Mouse (Mus musculus) cerebellum, postnatal 4 days (tissue): ENCODE data around the gene Scamp1.

Experiments used
- DNase-seq, 2 experiments: peaks; one replicate each; pipeline ENCODE4 v3.0.0; 2022; ENCODE audit warnings: low spot score in 2 of 2, mixed read lengths in 1 of 2

Gene Scamp1

DNA sequence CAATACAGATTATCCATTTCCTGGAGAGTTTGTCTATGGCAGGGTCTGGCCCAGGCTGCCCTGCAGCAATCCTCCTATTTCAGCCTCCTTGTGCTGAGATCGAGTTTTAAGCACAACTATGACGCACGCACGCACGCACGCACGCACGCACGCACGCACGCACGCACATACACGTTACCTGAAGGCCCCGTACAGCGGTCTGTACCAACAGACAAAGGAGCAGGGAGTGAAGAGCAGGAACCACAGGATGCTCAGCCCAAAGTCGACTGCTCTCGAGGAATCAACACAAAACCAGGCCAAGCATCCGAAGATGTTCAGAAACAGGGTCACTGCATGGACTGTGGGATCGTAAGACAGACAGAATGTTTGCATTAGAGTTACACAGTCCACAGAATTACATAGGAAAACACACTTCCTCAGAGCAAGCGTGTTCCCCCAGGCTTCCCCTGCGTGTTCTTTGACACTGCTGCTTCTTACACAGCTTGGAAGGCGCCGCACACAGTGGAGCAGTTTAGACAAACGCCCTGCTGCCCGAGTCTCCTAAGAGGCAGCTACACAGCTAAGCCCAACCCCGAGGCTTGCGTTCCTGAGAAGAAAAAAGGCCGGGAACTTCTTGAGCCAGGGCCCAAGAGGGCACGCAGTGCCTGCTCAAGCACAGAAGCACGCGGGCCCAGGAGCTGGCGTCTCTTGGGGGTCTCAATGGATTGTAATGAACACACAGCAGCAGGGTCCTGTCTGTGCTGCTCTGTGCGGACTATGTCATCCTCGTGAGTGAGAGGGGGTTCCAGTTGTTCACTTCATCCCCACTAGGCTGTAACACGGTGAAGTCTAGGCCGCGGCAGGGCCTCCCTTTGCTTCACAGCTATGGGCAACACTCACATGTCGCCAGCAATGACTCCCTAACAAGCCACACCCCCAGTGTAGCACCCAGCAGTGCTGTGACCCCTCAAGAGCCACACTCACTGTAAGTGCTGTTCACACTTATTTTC is 60.6 kb downstream of the Scamp1 start:
- DNase-seq, result no peak

- DNase-seq, result no peak
Measured at GRCm38 (mm10) chr13:94223609-94224008, 62.0 kb downstream of the Scamp1 start.

GRCm38 (mm10) chr13:94212716-94213115 is 72.9 kb downstream of the Scamp1 start:
- no peak for DNase-seq

GRCm38 (mm10) chr13:94212179-94212578 is 73.5 kb downstream of the Scamp1 start:
- no peak for DNase-seq

- DNase-seq, result no peak
Measured at GRCm38 (mm10) chr13:94211236-94212119, 74.2 kb downstream of the Scamp1 start.

GRCm38 (mm10) chr13:94208892-94209291 is 76.8 kb downstream of the Scamp1 start:
- no peak for DNase-seq

DNA sequence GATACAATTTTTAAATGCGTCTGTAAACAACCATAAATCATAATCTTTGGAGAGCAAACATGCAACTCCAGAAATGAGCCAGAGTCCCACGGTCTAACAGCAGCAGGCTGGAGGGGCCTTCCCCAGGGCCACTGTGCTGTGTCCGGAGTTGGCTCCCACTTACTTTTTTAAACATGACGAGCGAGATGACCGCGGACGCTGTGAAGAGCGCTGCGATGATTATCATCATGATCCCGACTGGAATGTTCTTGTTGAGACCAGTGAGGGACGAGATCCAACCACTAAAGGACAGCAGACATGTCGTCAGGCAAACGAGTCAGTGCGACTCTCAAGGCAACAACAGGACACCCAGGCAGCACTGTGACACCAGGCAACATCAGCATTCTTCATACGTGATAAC is 77.7 kb downstream of the Scamp1 start:
- DNase-seq, result no peak

DNA sequence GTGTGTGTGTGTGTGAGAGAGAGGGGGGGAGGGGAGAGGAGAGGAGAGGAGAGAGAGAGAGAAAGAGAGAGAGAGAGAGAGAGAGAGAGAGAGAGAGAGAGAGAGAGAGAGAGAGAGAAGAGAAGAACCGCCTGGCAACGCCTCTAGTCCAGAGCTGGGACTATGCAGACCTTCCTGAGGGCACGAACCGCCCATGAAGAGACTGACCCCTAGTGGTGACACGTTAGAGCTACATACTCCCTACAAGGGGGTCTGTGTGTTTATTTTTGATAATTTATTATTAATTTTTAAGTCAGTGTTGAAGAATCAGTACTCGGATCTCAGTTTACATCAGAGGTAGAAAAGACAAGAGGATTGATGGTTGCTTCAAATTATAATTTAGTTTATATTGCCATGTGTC is 80.4 kb downstream of the Scamp1 start:
- peak in 1 of 2 experiments; percentile 44 for DNase-seq

- no peak for DNase-seq
Measured at GRCm38 (mm10) chr13:94199829-94200228, 85.8 kb downstream of the Scamp1 start.

- no peak for DNase-seq
Measured at GRCm38 (mm10) chr13:94198616-94199015, 87.0 kb downstream of the Scamp1 start.

GRCm38 (mm10) chr13:94193227-94193626 is 92.4 kb downstream of the Scamp1 start:
- no peak for DNase-seq

- no peak for DNase-seq
Measured at GRCm38 (mm10) chr13:94190386-94190785, 95.3 kb downstream of the Scamp1 start.

DNA sequence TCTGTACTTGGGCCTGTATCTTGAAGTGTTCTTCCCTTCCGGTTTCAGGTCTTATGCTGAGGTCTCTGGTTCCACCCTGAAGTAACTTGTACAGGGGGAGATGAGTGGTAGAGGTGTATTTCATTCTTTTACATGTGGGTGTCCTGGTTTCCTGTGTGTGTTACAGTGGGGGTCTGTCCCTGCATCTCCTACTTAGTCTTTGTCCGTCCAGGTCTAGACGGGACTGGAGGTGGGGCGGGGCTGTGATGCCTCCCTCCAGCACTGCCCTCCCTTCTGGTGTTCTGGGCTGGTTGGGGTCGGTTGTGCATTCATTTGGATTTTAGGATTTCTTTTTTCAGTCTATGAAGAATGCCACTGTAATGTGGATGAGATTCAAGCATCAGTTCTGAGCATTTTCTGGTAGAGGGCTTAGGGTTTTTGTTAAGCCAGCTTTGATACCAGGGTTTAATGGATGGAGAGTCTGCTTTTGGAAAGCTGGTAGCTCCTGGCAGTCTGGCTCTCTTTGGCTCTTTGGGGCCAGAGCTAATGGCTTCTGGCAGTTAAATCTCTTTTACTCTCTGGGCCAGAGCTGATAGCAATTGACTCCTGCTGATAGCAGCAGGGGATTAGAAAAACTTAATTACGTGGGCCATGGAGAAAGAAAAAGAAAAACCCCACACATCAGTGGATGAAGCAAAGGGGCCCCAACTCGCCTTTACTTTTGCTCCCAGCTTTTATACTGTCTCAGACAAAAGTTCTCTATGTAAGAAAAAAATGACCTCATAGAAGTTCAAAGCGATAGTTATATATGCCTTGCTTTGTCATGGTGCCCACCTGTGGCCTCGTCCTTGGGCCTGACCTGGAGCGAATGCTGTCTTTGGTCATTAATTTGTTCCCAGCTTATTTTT is 97.2 kb downstream of the Scamp1 start:
- no peak for DNase-seq

DNA sequence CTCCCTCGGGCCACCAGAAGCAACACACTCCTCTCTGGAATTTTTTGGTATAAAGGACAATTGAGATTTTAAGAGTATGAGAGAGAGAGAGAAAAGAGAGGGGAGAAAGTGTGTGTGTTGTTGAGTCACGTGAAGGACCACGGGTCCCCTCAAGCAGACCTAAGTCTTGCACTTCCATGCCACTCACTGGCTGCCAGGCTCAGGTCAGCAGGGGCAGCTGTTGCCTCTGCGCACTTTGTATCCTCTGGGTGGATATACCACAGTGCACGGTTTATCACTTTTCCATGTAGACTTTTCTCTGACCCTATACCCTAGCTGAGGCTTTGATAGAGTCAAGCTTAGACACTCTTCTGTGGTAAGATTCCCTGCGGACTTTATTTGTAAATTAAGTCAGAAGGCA is 100.0 kb downstream of the Scamp1 start:
- DNase-seq, result no peak

DNA sequence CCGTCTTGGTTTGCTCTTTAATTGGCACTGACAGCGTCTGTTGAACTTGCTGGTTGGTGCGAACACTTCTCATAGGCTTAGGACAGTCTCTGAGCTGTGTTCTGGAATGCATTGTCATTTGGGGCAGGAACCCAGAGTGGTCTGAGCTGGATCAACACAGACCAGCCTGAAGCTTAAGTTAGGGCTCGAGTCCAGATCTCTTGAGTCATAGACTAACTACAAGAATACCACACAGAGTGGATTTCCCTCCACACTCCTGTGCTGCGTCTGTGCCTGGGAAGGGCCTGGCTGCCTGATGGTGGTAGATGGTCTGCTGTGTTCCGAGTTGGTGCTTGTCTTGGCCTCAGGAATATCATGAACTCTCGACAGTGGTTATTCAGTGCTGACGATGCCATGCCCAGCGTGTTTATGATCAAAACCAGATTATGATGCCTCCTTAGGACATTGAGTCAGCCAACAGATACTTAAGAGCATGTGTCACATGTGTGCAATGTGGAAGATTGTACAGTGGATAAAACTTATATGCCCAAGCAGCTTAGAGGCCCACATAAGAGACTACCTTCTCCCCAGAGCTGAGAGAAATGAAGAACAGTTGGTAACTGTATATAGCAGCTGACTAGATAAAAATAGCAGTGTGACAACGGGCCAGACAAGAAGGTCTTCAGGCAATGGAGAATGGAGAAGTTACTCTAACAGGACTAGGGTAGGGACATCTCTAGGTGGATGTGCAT is 100.8 kb downstream of the Scamp1 start:
- no peak for DNase-seq

DNA sequence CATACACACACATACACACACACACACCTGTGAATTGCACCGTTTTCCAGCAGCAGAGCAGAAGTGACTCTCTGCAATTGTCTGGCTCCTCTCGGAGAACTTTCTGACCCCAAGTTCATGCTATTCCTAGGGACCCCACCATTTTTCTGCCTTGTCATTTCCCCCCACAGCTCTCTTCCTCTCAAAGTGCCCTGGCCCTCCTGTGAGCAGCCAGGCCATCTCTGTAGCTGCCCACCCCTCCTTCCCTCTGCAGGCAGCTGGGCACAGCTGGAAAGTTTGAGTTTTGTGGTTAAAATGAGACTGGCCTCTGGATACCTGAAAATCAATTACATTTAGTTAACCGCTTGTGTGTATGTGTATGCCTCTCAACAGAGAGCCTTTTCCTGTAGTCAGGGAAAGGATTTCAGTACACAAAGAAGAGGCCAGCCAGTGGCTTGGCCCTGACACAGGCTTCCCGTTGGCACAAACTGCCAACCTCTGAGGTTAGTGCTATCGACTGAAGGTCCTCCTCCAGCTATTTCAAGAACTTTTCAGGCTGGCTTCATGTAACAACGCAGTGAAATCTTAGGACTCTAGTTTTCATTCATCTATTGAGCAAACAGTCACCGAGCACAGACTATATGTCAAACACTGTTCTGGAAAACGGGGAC is 102.2 kb downstream of the Scamp1 start:
- DNase-seq, result no peak

GRCm38 (mm10) chr13:94182026-94182425 is 103.6 kb downstream of the Scamp1 start:
- DNase-seq, result no peak

DNA sequence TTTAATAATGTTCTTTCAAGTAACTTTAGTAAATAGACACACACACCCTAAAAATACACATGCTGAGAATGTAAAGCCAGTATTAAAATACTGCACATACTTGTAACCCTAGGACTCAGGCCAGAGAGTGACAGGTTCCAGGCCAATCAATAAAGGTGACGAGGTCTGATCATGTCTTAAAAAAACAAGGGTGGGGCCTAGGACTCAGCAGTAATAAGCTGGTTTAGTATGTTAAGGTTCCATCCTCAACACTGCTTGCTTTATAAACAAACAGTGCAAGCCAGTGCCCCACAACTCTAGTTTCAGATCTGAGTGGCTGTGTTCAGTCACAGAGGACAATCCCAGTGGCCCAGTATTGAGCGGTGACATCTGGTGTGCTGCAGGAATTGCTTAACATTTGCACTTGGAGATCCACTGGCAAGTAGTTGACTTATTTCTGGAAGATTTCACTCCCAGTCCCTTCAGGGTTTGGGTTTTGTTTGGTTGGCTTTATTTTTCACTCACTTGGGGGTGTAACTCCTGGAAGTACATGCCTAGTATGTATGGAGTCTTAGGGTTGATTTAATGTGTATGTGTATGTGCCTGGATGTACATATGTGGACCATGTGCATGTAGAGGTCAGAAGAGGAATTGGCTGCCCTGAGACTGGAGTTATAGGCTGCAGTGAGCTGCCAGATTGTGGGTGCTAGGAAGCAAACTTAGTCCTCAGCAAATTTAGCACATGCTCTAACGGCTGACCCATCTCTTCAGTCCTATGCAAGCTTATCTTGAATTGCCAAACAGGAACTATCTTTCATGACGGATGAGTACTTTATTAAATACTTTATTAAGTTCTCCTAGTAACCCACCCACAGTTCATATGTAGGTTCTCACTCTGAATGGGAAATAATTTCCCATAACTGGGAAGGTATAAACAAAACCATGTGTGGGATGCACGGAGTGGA is 104.9 kb downstream of the Scamp1 start:
- DNase-seq, result no peak

- DNase-seq, result peak in 1 of 2 experiments; percentile 70
Measured at GRCm38 (mm10) chr13:94178401-94179040, 107.1 kb downstream of the Scamp1 start.
